Mouse (Mus musculus) cerebellum, adult (tissue): ENCODE measurements around the gene Grid1.
A peak's percentile ranks its signal among the peaks of the same experiment; 100 is the strongest.

Source experiments
- ATAC-seq: cut with Nextera tagmentation; 2 replicates; pipeline ENCODE4 v1.9.2; 2017; ENCODE audit warnings: mild to moderate bottlenecking, moderate library complexity, mixed read lengths; ENCODE audit not compliant: insufficient number of reproducible peaks, low FRiP score, low TSS enrichment

Gene Grid1

GRCm38 (mm10) chr14:34980756-34981155, 160.8 kb downstream of the Grid1 start:
- ATAC-seq: no peak

- no peak for ATAC-seq
These were observed 169.2 kb downstream of the Grid1 start for GRCm38 (mm10) chr14:34989131-34989530.

- no peak for ATAC-seq
These were observed 186.8 kb downstream of the Grid1 start for GRCm38 (mm10) chr14:35006736-35007135.

GRCm38 (mm10) chr14:35008674-35009073, 188.8 kb downstream of the Grid1 start:
- no peak for ATAC-seq

GRCm38 (mm10) chr14:35009074-35009473, 189.2 kb downstream of the Grid1 start:
- ATAC-seq: no peak

GRCm38 (mm10) chr14:35026686-35027085, 206.8 kb downstream of the Grid1 start:
- no peak for ATAC-seq

GRCm38 (mm10) chr14:35027501-35028140, 207.7 kb downstream of the Grid1 start:
- no peak for ATAC-seq

- no peak for ATAC-seq
These were observed 209.7 kb downstream of the Grid1 start for GRCm38 (mm10) chr14:35029626-35030025.

- no peak for ATAC-seq
These were observed 210.4 kb downstream of the Grid1 start for GRCm38 (mm10) chr14:35030271-35030670.

GRCm38 (mm10) chr14:35032283-35032682, 212.4 kb downstream of the Grid1 start:
- ATAC-seq: no peak

GRCm38 (mm10) chr14:35044268-35044667, 224.4 kb downstream of the Grid1 start:
- ATAC-seq: no peak

- ATAC-seq: no peak
These were observed 225.2 kb downstream of the Grid1 start for GRCm38 (mm10) chr14:35044918-35045698.

- no peak for ATAC-seq
These were observed 229.3 kb downstream of the Grid1 start for GRCm38 (mm10) chr14:35049231-35049630.

- no peak for ATAC-seq
These were observed 234.2 kb downstream of the Grid1 start for GRCm38 (mm10) chr14:35054139-35054538.

GRCm38 (mm10) chr14:35074636-35075035, 254.7 kb downstream of the Grid1 start:
- peak; percentile 81 for ATAC-seq

- ATAC-seq: no peak
These were observed 260.0 kb downstream of the Grid1 start for GRCm38 (mm10) chr14:35079954-35080353.

- no peak for ATAC-seq
These were observed 272.7 kb downstream of the Grid1 start for GRCm38 (mm10) chr14:35092646-35093045.

- no peak for ATAC-seq
These were observed 273.8 kb downstream of the Grid1 start for GRCm38 (mm10) chr14:35093561-35094186.

- no peak for ATAC-seq
These were observed 275.7 kb downstream of the Grid1 start for GRCm38 (mm10) chr14:35095506-35096059.

GRCm38 (mm10) chr14:35096085-35096484, 276.2 kb downstream of the Grid1 start:
- no peak for ATAC-seq

- ATAC-seq: no peak
These were observed 277.3 kb downstream of the Grid1 start for GRCm38 (mm10) chr14:35097166-35097565.
